Mouse (Mus musculus): Measurements from ENCODE around the gene Zc3h15. TPM values are rescaled to one million over a fixed set of nuclear protein-coding genes. Genes with fewer than 3 reads are reported as not detected.

The Zc3h15 gene
- total and polyA plus RNA-seq, 3 experiments = 144 to 194 TPM; not detected in 1

GRCm38 (mm10) chr2:83648916-83649315 is 4.7 kb downstream of the Zc3h15 start:
- Histone ChIP-seq H3K9ac (ENCODE audit: control insufficient read depth, low read depth, low read length, poor library complexity, severe bottlenecking) (no peak overlapping the region), H3K36me3 (ENCODE audit: control insufficient read depth in 1 of 2, insufficient read depth in 2 of 2, low read length in 2 of 2) (peaks cover 7 to 29% of the 10 kb centered on the region in 2 experiments; a peak in 3 of 4 replicates), H3K27me3 (ENCODE audit: control insufficient read depth in 1 of 2, insufficient read depth in 2 of 2, low read length in 2 of 2) (no peaks in the 10 kb centered on the region), H3K79me2 (ENCODE audit: control insufficient read depth, insufficient read depth, low read length, poor library complexity) (peaks cover 68% of the 10 kb centered on the region), H3K9me3 (replicated peaks; ENCODE audit: insufficient read depth, low read length) (no peaks in the 10 kb centered on the region), H3K4me3 (ENCODE audit: control insufficient read depth in 1 of 2, insufficient read depth in 1 of 2, low read depth in 2 of 2, low read length in 2 of 2) (no peak overlapping the region), H3K27ac (ENCODE audit: control insufficient read depth, low read depth, low read length) (no peak overlapping the region), H3K4me1 (ENCODE audit: control insufficient read depth in 1 of 2, insufficient read depth in 2 of 2, low read length in 2 of 2) (peaks cover 3 to 5% of the 10 kb centered on the region in 2 experiments; a peak in 3 of 4 replicates)
- TF ChIP-seq TCF12 (IDR thresholded peaks at IDR 0.05; ENCODE audit: low read depth, low read length) (no peak), RCOR1 (IDR thresholded peaks at IDR 0.05; ENCODE audit: low read depth, low read length) (no peak), POLR2AphosphoS2 (IDR thresholded peaks at IDR 0.05; ENCODE audit: low read length) (no peak), GABPA (IDR thresholded peaks at IDR 0.05; ENCODE audit: low read depth, low read length) (no peak), CHD2 (IDR thresholded peaks at IDR 0.05; ENCODE audit: low read length) (no peak), MYC (IDR thresholded peaks at IDR 0.05; ENCODE audit: low read depth, low read length) (no peak), CHD1 (IDR thresholded peaks at IDR 0.05; ENCODE audit: low read depth, low read length) (no peak)
- DNase-seq (ENCODE audit: low read depth, low spot score) = no peak

- peaks cover 14 to 22% of the 10 kb centered on the region in 2 experiments for H3K36me3 ChIP-seq (ENCODE audit: control insufficient read depth in 1 of 2, insufficient read depth in 2 of 2, low read length in 2 of 2)
- H3K79me2 ChIP-seq (ENCODE audit: control insufficient read depth, insufficient read depth, low read length, poor library complexity) = peaks cover 45% of the 10 kb centered on the region
- TF ChIP-seq CTCF (IDR thresholded peaks at IDR 0.05 in 2 of 3, conservative IDR thresholded peaks at IDR 0.05 in 1 of 3; ENCODE audit: control insufficient read depth in 1 of 3, insufficient read depth in 1 of 3, low read depth in 2 of 3, low read length in 3 of 3, poor library complexity in 1 of 3, severe bottlenecking in 1 of 3) = no peak
- no peak overlapping the region for H3K27ac ChIP-seq (ENCODE audit: control insufficient read depth, low read depth, low read length)
- no peaks in the 10 kb centered on the region for H3K9me3 ChIP-seq (replicated peaks; ENCODE audit: insufficient read depth, low read length)
- no peak overlapping the region for H3K4me3 ChIP-seq (ENCODE audit: control insufficient read depth in 1 of 2, insufficient read depth in 1 of 2, low read depth in 2 of 2, low read length in 2 of 2)
- no peak for DNase-seq (ENCODE audit: low read depth, low spot score)
- H3K9ac ChIP-seq (ENCODE audit: control insufficient read depth, low read depth, low read length, poor library complexity, severe bottlenecking) = no peak overlapping the region
- no peaks in the 10 kb centered on the region for H3K27me3 ChIP-seq (ENCODE audit: control insufficient read depth in 1 of 2, insufficient read depth in 2 of 2, low read length in 2 of 2)
- H3K4me1 ChIP-seq (ENCODE audit: control insufficient read depth in 1 of 2, insufficient read depth in 2 of 2, low read length in 2 of 2) = peaks cover 0 to 3% of the 10 kb centered on the region in 2 experiments; a peak in 1 of 4 replicates
Measured at GRCm38 (mm10) chr2:83652606-83653005, 8.4 kb downstream of the Zc3h15 start.

DNA sequence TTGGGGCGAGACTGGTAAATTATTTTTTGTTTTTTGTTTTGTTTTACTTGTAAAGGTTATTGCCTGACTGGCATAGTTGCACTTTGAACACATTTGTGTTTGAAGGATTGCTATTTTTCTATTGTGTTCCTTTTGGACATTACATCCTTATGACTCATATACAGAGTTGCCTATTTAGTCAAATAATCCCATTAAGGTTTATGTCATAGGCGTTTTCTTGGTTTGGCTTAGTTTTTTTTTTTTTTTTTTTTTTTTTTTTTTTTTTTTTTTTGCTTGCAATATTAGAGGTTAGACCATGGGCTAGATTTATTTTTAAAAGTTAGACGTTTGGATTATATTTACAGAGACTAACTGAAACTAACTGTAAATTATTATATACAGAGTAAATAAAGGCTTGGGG is 15.0 kb downstream of the Zc3h15 start:
- H3K4me1 ChIP-seq (ENCODE audit: control insufficient read depth in 1 of 2, insufficient read depth in 2 of 2, low read length in 2 of 2) = no peaks in the 10 kb centered on the region
- no peaks in the 10 kb centered on the region for H3K9me3 ChIP-seq (replicated peaks; ENCODE audit: insufficient read depth, low read length)
- no peak for DNase-seq (ENCODE audit: low read depth, low spot score)
- H3K36me3 ChIP-seq (ENCODE audit: control insufficient read depth in 1 of 2, insufficient read depth in 2 of 2, low read length in 2 of 2) = peaks cover 0 to 37% of the 10 kb centered on the region in 2 experiments; a peak in 2 of 4 replicates
- no peaks in the 10 kb centered on the region for H3K27me3 ChIP-seq (ENCODE audit: control insufficient read depth in 1 of 2, insufficient read depth in 2 of 2, low read length in 2 of 2)
- H3K27ac ChIP-seq (ENCODE audit: control insufficient read depth, low read depth, low read length) = no peak overlapping the region
- H3K4me3 ChIP-seq (ENCODE audit: control insufficient read depth in 1 of 2, insufficient read depth in 1 of 2, low read depth in 2 of 2, low read length in 2 of 2) = no peak overlapping the region
- H3K9ac ChIP-seq (ENCODE audit: control insufficient read depth, low read depth, low read length, poor library complexity, severe bottlenecking) = no peak overlapping the region
- H3K79me2 ChIP-seq (ENCODE audit: control insufficient read depth, insufficient read depth, low read length, poor library complexity) = peaks cover 7% of the 10 kb centered on the region
- TF ChIP-seq SMC3 (IDR thresholded peaks at IDR 0.05; ENCODE audit: low read depth, low read length) (no peak), TAL1 (IDR thresholded peaks at IDR 0.05; ENCODE audit: low read length) (no peak), MEF2A (IDR thresholded peaks at IDR 0.05; ENCODE audit: extremely low read depth, insufficient replicate concordance, low read depth, low read length, poor library complexity, severe bottlenecking) (no peak), MAX (IDR thresholded peaks at IDR 0.05; ENCODE audit: low read length) (no peak), GABPA (IDR thresholded peaks at IDR 0.05; ENCODE audit: low read depth, low read length) (no peak), CTCF (IDR thresholded peaks at IDR 0.05 in 2 of 3, conservative IDR thresholded peaks at IDR 0.05 in 1 of 3; ENCODE audit: control insufficient read depth in 1 of 3, insufficient read depth in 1 of 3, low read depth in 2 of 3, low read length in 3 of 3, poor library complexity in 1 of 3, severe bottlenecking in 1 of 3) (no peak), MAZ (IDR thresholded peaks at IDR 0.05; ENCODE audit: low read depth, low read length) (no peak), SIN3A (IDR thresholded peaks at IDR 0.05; ENCODE audit: low read length) (no peak), TBP (IDR thresholded peaks at IDR 0.05; ENCODE audit: low read depth, low read length) (no peak), ZNF384 (IDR thresholded peaks at IDR 0.05; ENCODE audit: low read depth, low read length) (no peak), HCFC1 (IDR thresholded peaks at IDR 0.05; ENCODE audit: low read depth, low read length) (no peak), ZKSCAN1 (IDR thresholded peaks at IDR 0.05; ENCODE audit: low read depth, low read length) (no peak), POLR2AphosphoS2 (IDR thresholded peaks at IDR 0.05; ENCODE audit: low read length) (no peak), E2F4 (IDR thresholded peaks at IDR 0.05; ENCODE audit: borderline replicate concordance, low read depth, low read length) (no peak), POLR2A (IDR thresholded peaks at IDR 0.05; ENCODE audit: control insufficient read depth in 1 of 2, insufficient read depth in 1 of 2, low read depth in 1 of 2, low read length in 2 of 2, poor library complexity in 1 of 2) (no peak), MAFK (IDR thresholded peaks at IDR 0.05; ENCODE audit: borderline replicate concordance, low read depth, low read length) (no peak), EP300 (IDR thresholded peaks at IDR 0.05; ENCODE audit: low read depth in 1 of 2, low read length in 2 of 2) (no peak), ZMIZ1 (IDR thresholded peaks at IDR 0.05; ENCODE audit: low read depth, low read length) (no peak), MXI1 (IDR thresholded peaks at IDR 0.05; ENCODE audit: low read depth, low read length) (no peak), CHD1 (IDR thresholded peaks at IDR 0.05; ENCODE audit: low read depth, low read length) (no peak)
